Mouse (Mus musculus) heart, embryonic 16.5 days (tissue): Measurements from ENCODE around the gene Doc2a. TPM values are rescaled to one million over a fixed set of nuclear protein-coding genes. Genes with fewer than 3 reads are reported as not detected.

Source experiments
- ATAC-seq: fragments of 200-750 bp; cut with Nextera tagmentation; replicated peaks from 2 replicates; pipeline ENCODE4 v1.8.0; 2017; ENCODE audit warnings: moderate number of reproducible peaks; ENCODE audit not compliant: insufficient read depth, low FRiP score; ENCODE audit errors: extremely low read depth
- H3K27ac ChIP-seq: fragments of 300-500 bp; sonication (generic); 2 replicates; pipeline ENCODE4 v1.5.1; 2014; ENCODE audit warnings: mild to moderate bottlenecking, low read length, control low read depth, moderate library complexity
- H3K27me3 ChIP-seq: fragments of 300-500 bp; sonication (generic); 2 replicates; pipeline ENCODE4 v1.6.1; 2014; ENCODE audit warnings: low read length, mixed read lengths; ENCODE audit not compliant: control insufficient read depth, insufficient read depth
- H3K36me3 ChIP-seq: fragments of 300-500 bp; sonication (generic); 2 replicates; pipeline ENCODE4 v1.6.1; 2014; ENCODE audit not compliant: control insufficient read depth, insufficient read depth
- H3K4me1 ChIP-seq: fragments of 300-500 bp; sonication (generic); 2 replicates; pipeline ENCODE4 v1.6.1; 2014; ENCODE audit warnings: low read length, mixed read lengths; ENCODE audit not compliant: control insufficient read depth, insufficient read depth
- H3K4me2 ChIP-seq: fragments of 300-500 bp; sonication (generic); 2 replicates; pipeline ENCODE4 v1.6.1; 2014; ENCODE audit warnings: low read depth, mild to moderate bottlenecking, control low read depth, low read length
- H3K4me3 ChIP-seq: fragments of 300-500 bp; sonication (generic); 2 replicates; pipeline ENCODE4 v1.5.1; 2014; ENCODE audit warnings: mild to moderate bottlenecking, control low read depth, low read length
- H3K9ac ChIP-seq: fragments of 300-500 bp; sonication (generic); 2 replicates; pipeline ENCODE4 v1.6.1; 2014; ENCODE audit warnings: low read length, control low read depth
- H3K9me3 ChIP-seq: fragments of 300-500 bp; sonication (generic); replicated peaks from 2 replicates; pipeline ENCODE4 v1.6.1; 2016; ENCODE audit warnings: low read length; ENCODE audit not compliant: control insufficient read depth
- WGBS: fragments of 180-500 bp; shearing (Covaris S2); extraction: QIAGEN DNeasy Blood & Tissue Kit; methylation state at CpG from one replicate; pipeline ENCODE4 v1.1.7; 2014; 5-methylcytosine and 5-hydroxymethylcytosine counted together
- polyA plus RNA-seq: library from polyadenylated mRNA; unstranded; fragments of >200 nt; fragmentation: Nextera tagmentation; extraction: Ambion mirVana; gene quantifications from 2 replicates; pipeline ENCODE4 v1.2.1, GENCODE M21; 2015

Doc2a gene
- polyA plus RNA-seq, 1 experiment from 2014 or later = not detected

- ATAC-seq = no peak
- no peak overlapping the region for H3K27ac ChIP-seq
- H3K36me3 ChIP-seq = no peaks in the 10 kb centered on the region
- no peaks in the 10 kb centered on the region for H3K27me3 ChIP-seq
- no peak overlapping the region for H3K9ac ChIP-seq
- H3K4me1 ChIP-seq = peaks cover 23% of the 10 kb centered on the region
- no peak overlapping the region for H3K4me2 ChIP-seq
- no peaks in the 10 kb centered on the region for H3K9me3 ChIP-seq
- H3K4me3 ChIP-seq = no peak overlapping the region
Measured at GRCm38 (mm10) chr7:126803751-126804150, 43.5 kb upstream of the Doc2a start.

GRCm38 (mm10) chr7:126806956-126807355 lies 40.3 kb upstream of the Doc2a start:
- H3K4me1 ChIP-seq = peaks cover 15% of the 10 kb centered on the region
- H3K9ac ChIP-seq = no peak overlapping the region
- no peak for ATAC-seq
- H3K4me3 ChIP-seq = no peak overlapping the region
- no peaks in the 10 kb centered on the region for H3K9me3 ChIP-seq
- H3K36me3 ChIP-seq = no peaks in the 10 kb centered on the region
- 67% methylated on average over 6 of the region's 6 CpGs for WGBS
- H3K4me2 ChIP-seq = no peak overlapping the region
- no peaks in the 10 kb centered on the region for H3K27me3 ChIP-seq
- no peak overlapping the region for H3K27ac ChIP-seq

GRCm38 (mm10) chr7:126807405-126807804 lies 39.8 kb upstream of the Doc2a start:
- H3K27ac ChIP-seq = no peak overlapping the region
- WGBS = 52% methylated on average over 4 of the region's 4 CpGs
- ATAC-seq = no peak
- no peaks in the 10 kb centered on the region for H3K36me3 ChIP-seq
- H3K27me3 ChIP-seq = no peaks in the 10 kb centered on the region
- peak overlapping the region; percentile 66 for H3K4me2 ChIP-seq
- peak overlapping the region; percentile 68 for H3K9ac ChIP-seq
- no peaks in the 10 kb centered on the region for H3K9me3 ChIP-seq
- H3K4me1 ChIP-seq = peaks cover 15% of the 10 kb centered on the region
- H3K4me3 ChIP-seq = peak overlapping the region; percentile 63; the same call in 1 of the 2 replicates

GRCm38 (mm10) chr7:126808703-126809455 lies 38.3 kb upstream of the Doc2a start:
- no peaks in the 10 kb centered on the region for H3K27me3 ChIP-seq
- H3K4me2 ChIP-seq = peak overlapping the region; percentile 66
- peak; percentile 92 for ATAC-seq
- peak overlapping the region; percentile 68 for H3K9ac ChIP-seq
- peaks cover 15% of the 10 kb centered on the region for H3K4me1 ChIP-seq
- under 1% methylated on average over 43 of the region's 43 CpGs for WGBS
- peak overlapping the region; percentile 63 for H3K4me3 ChIP-seq
- peak overlapping the region; percentile 90 for H3K27ac ChIP-seq
- no peaks in the 10 kb centered on the region for H3K9me3 ChIP-seq
- H3K36me3 ChIP-seq = no peaks in the 10 kb centered on the region

GRCm38 (mm10) chr7:126809723-126810369 lies 37.4 kb upstream of the Doc2a start:
- H3K9me3 ChIP-seq = no peaks in the 10 kb centered on the region
- ATAC-seq = no peak
- H3K4me3 ChIP-seq = no peak overlapping the region
- H3K4me2 ChIP-seq = peak overlapping the region; percentile 66; the same call in 1 of the 2 replicates
- H3K9ac ChIP-seq = peak overlapping the region; percentile 68
- H3K27ac ChIP-seq = peak overlapping the region; percentile 90
- 54% methylated on average over 5 of the region's 5 CpGs for WGBS
- no peaks in the 10 kb centered on the region for H3K27me3 ChIP-seq
- no peaks in the 10 kb centered on the region for H3K36me3 ChIP-seq
- peaks cover 15% of the 10 kb centered on the region for H3K4me1 ChIP-seq

GRCm38 (mm10) chr7:126815726-126816222 lies 31.4 kb upstream of the Doc2a start:
- Histone ChIP-seq H3K36me3 (no peaks in the 10 kb centered on the region), H3K4me1 (no peaks in the 10 kb centered on the region), H3K27ac (no peak overlapping the region), H3K27me3 (no peaks in the 10 kb centered on the region), H3K9me3 (no peaks in the 10 kb centered on the region), H3K4me2 (no peak overlapping the region), H3K9ac (no peak overlapping the region), H3K4me3 (no peak overlapping the region)
- 60% methylated on average over 8 of the region's 8 CpGs for WGBS
- no peak for ATAC-seq

- no peaks in the 10 kb centered on the region for H3K4me1 ChIP-seq
- H3K4me2 ChIP-seq = no peak overlapping the region
- H3K9ac ChIP-seq = no peak overlapping the region
- no peak for ATAC-seq
- 85% methylated on average over 8 of the region's 8 CpGs for WGBS
- H3K9me3 ChIP-seq = no peaks in the 10 kb centered on the region
- H3K27me3 ChIP-seq = no peaks in the 10 kb centered on the region
- H3K36me3 ChIP-seq = no peaks in the 10 kb centered on the region
- H3K4me3 ChIP-seq = no peak overlapping the region
- H3K27ac ChIP-seq = no peak overlapping the region
Measured at GRCm38 (mm10) chr7:126816494-126816893, 30.7 kb upstream of the Doc2a start.

- Histone ChIP-seq H3K36me3 (no peaks in the 10 kb centered on the region), H3K4me1 (peaks cover 2% of the 10 kb centered on the region), H3K4me3 (no peak overlapping the region), H3K9ac (no peak overlapping the region), H3K27ac (no peak overlapping the region), H3K9me3 (no peaks in the 10 kb centered on the region), H3K4me2 (no peak overlapping the region), H3K27me3 (peaks cover 5% of the 10 kb centered on the region)
- no peak for ATAC-seq
- WGBS = 79% methylated on average over 7 of the region's 7 CpGs
Measured at GRCm38 (mm10) chr7:126817595-126817994, 29.6 kb upstream of the Doc2a start.

- no peak overlapping the region for H3K4me2 ChIP-seq
- 16% methylated on average over 1 of the region's 1 CpGs for WGBS
- no peak overlapping the region for H3K4me3 ChIP-seq
- peaks cover 9% of the 10 kb centered on the region for H3K4me1 ChIP-seq
- ATAC-seq = no peak
- peaks cover 16% of the 10 kb centered on the region for H3K27me3 ChIP-seq
- no peaks in the 10 kb centered on the region for H3K36me3 ChIP-seq
- no peaks in the 10 kb centered on the region for H3K9me3 ChIP-seq
- H3K27ac ChIP-seq = no peak overlapping the region
- no peak overlapping the region for H3K9ac ChIP-seq
Measured at GRCm38 (mm10) chr7:126818818-126819217, 28.4 kb upstream of the Doc2a start.
